Mouse (Mus musculus) spleen, adult 12 weeks (tissue): ENCODE measurements around the gene Gm13030.
A peak's percentile ranks its signal among the peaks of the same experiment; 100 is the strongest.
"Not testable (repeated sequence)": the region's sequence is repeated elsewhere in the genome, so short reads cannot be mapped to it uniquely, and the experiment has no call there.

ENCODE experiments used
- DNase-seq: peaks from one replicate; pipeline ENCODE4 v3.0.0; 2022; ENCODE audit warnings: low spot score

Gene Gm13030

GRCm38 (mm10) chr4:138873864-138874263 lies at the start of gene Gm13030:
Gm13030 (minus strand) TSS chr4:138873964.
- no peak for DNase-seq

GRCm38 (mm10) chr4:138922131-138922459 lies 48.3 kb upstream of the Gm13030 start:
- peak; percentile 80 for DNase-seq

GRCm38 (mm10) chr4:138921254-138922130 lies 47.7 kb upstream of the Gm13030 start:
- DNase-seq, result no peak

- no peak for DNase-seq
Measured at GRCm38 (mm10) chr4:138917282-138917681, 43.5 kb upstream of the Gm13030 start.

- DNase-seq, result peak; percentile 94
Measured at GRCm38 (mm10) chr4:138913797-138914196, 40.0 kb upstream of the Gm13030 start, which contains the start of gene Otud3. Otud3 (minus strand) TSS chr4:138913945.

- no peak for DNase-seq
Measured at GRCm38 (mm10) chr4:138913141-138913787, 39.5 kb upstream of the Gm13030 start.

GRCm38 (mm10) chr4:138905624-138906337 lies 32.0 kb upstream of the Gm13030 start:
- DNase-seq, result no peak

- DNase-seq, result no peak
Measured at GRCm38 (mm10) chr4:138899361-138899760, 25.6 kb upstream of the Gm13030 start.

- DNase-seq, result not testable (repeated sequence)
Measured at GRCm38 (mm10) chr4:138893789-138894188, 20.0 kb upstream of the Gm13030 start.

GRCm38 (mm10) chr4:138892655-138893054 lies 18.9 kb upstream of the Gm13030 start:
- no peak for DNase-seq

GRCm38 (mm10) chr4:138889635-138890034 lies 15.9 kb upstream of the Gm13030 start:
- DNase-seq, result no peak

- no peak for DNase-seq
Measured at GRCm38 (mm10) chr4:138889165-138889564, 15.4 kb upstream of the Gm13030 start.

- DNase-seq, result peak; percentile 64
Measured at GRCm38 (mm10) chr4:138884261-138884660, 10.5 kb upstream of the Gm13030 start.

- DNase-seq, result no peak
Measured at GRCm38 (mm10) chr4:138882179-138882578, 8.4 kb upstream of the Gm13030 start.

- DNase-seq, result no peak
Measured at GRCm38 (mm10) chr4:138880811-138881584, 7.2 kb upstream of the Gm13030 start.

- DNase-seq, result no peak
Measured at GRCm38 (mm10) chr4:138879808-138880207, 6.0 kb upstream of the Gm13030 start.

- no peak for DNase-seq
Measured at GRCm38 (mm10) chr4:138878783-138879182, 5.0 kb upstream of the Gm13030 start.

GRCm38 (mm10) chr4:138877731-138878130 lies 4.0 kb upstream of the Gm13030 start, which contains the start of gene Pla2g2e:
Pla2g2e (plus strand) TSS chr4:138877942.
- no peak for DNase-seq

- no peak for DNase-seq
Measured at GRCm38 (mm10) chr4:138875986-138876385, 2.2 kb upstream of the Gm13030 start.

- DNase-seq, result not testable (repeated sequence)
Measured at GRCm38 (mm10) chr4:138875275-138875674, 1.5 kb upstream of the Gm13030 start.

GRCm38 (mm10) chr4:138868666-138869065 lies 5.1 kb downstream of the Gm13030 start:
- no peak for DNase-seq

- peak; percentile 31 for DNase-seq
Measured at GRCm38 (mm10) chr4:138866413-138866812, 7.4 kb downstream of the Gm13030 start.
